Mouse (Mus musculus): ENCODE data around the gene Polr2m. TPM values are rescaled to one million over a fixed set of nuclear protein-coding genes. Genes with fewer than 3 reads are reported as not detected.

Polr2m gene
- polyA plus RNA-seq, 1 experiment: not detected

DNA sequence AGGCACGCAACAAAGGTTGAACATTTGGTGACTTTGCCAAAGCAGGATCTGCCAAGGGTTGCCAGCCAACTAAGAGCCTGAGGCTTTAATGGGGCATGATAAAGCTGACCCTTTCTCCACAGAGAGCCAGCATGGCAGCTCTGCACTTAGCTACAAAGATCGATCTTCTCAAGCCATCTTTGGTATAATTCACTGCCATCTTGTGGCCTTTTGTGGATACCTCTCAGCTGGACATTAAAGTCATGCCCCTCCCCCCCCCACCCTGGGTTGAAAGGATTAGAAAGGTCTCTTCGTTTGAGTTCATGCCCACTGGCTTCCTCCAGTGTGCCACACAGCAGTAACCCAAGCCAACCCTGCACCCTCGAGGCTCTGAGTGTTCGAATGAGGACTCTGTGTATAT lies 31.8 kb downstream of the Polr2m start:
- H3K4me3 ChIP-seq (ENCODE audit: insufficient read depth, low read depth, low read length): no peak overlapping the region
- whole genome bisulfite sequencing: 68% methylated on average over 5 of the region's 5 CpGs
- no peak for TF ChIP-seq CTCF (IDR thresholded peaks at IDR 0.05; ENCODE audit: insufficient read depth, low read depth, low read length)
- TF ChIP-seq POLR2A (IDR thresholded peaks at IDR 0.05; ENCODE audit: insufficient read depth, low read depth, low read length): no peak
- no peaks in the 10 kb centered on the region for H3K4me1 ChIP-seq (ENCODE audit: control insufficient read depth, insufficient read depth, low read length)
- H3K27ac ChIP-seq (ENCODE audit: insufficient read depth, low read depth, low read length): no peak overlapping the region

DNA sequence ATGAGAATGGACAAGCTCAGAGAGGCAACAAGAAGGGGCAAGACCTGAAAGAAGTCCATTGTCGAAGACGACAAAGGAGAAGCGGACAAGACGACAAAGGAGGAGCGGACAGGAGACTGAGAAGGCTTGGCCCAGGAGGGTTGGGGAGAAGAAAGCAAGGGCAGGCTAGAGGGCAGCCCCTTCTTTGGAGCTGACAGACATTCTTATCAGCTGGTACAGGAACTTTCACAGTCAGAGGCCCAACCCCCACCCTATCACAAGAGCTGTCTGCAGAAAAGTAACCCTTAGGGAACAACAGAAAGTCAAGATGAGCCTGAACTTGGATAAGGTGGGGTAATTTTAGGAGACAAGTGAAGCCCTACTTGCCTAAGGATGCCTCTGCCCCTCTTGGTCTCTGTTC lies 32.4 kb downstream of the Polr2m start:
- no peaks in the 10 kb centered on the region for H3K4me1 ChIP-seq (ENCODE audit: control insufficient read depth, insufficient read depth, low read length)
- 86% methylated on average over 5 of the region's 5 CpGs for WGBS
- no peak overlapping the region for H3K4me3 ChIP-seq (ENCODE audit: insufficient read depth, low read depth, low read length)
- no peak overlapping the region for H3K27ac ChIP-seq (ENCODE audit: insufficient read depth, low read depth, low read length)
- TF ChIP-seq CTCF (IDR thresholded peaks at IDR 0.05; ENCODE audit: insufficient read depth, low read depth, low read length) (no peak), POLR2A (IDR thresholded peaks at IDR 0.05; ENCODE audit: insufficient read depth, low read depth, low read length) (no peak)

DNA sequence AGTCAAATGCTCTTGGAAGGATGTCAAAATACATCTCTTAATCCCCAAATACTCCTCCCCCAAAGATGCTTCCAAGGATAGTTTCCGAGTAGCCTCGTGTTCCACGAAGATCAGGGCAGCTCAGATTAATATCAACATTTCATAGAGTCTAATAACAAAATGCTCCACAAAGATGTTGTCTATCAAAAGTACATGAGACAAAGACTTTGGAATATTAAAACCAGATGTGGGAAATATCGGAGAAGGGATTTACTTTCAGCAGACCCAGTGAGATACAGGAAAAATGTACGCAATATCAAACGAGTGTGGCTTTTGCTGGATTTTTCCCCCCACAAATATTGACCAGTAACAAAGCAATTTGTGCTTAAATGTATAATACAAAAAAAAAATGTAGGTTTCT lies 35.1 kb downstream of the Polr2m start:
- Histone ChIP-seq H3K4me1 (ENCODE audit: control insufficient read depth, insufficient read depth, low read length) (no peaks in the 10 kb centered on the region), H3K27ac (ENCODE audit: insufficient read depth, low read depth, low read length) (no peak overlapping the region), H3K4me3 (ENCODE audit: insufficient read depth, low read depth, low read length) (no peak overlapping the region)
- WGBS: 73% methylated on average over 6 of the region's 6 CpGs
- no peak for TF ChIP-seq CTCF (IDR thresholded peaks at IDR 0.05; ENCODE audit: insufficient read depth, low read depth, low read length)
- no peak for TF ChIP-seq POLR2A (IDR thresholded peaks at IDR 0.05; ENCODE audit: insufficient read depth, low read depth, low read length)

DNA sequence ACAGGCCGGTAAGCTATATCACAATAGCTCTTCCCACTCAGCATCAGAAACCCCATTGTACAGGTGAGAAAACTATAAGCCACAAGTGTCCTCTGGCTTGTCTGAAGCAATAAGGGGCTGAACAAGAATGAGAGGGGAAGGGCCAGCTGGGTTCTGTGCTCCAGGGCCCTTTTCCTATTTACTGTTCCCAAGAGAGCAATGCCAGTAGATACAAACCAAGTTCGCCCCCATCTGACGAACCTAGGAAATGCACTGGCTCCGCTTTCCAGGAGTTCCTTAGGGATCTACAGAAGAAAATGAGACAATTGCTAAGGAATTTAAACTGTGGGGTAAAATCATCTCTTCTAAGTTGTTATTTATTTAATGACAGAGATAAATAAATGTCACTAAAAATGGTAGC lies 38.2 kb downstream of the Polr2m start:
- 39% methylated on average over 4 of the region's 4 CpGs for WGBS
- no peak for TF ChIP-seq POLR2A (IDR thresholded peaks at IDR 0.05; ENCODE audit: insufficient read depth, low read depth, low read length)
- TF ChIP-seq CTCF (IDR thresholded peaks at IDR 0.05; ENCODE audit: insufficient read depth, low read depth, low read length): no peak
- H3K4me1 ChIP-seq (ENCODE audit: control insufficient read depth, insufficient read depth, low read length): no peaks in the 10 kb centered on the region
- H3K4me3 ChIP-seq (ENCODE audit: insufficient read depth, low read depth, low read length): no peak overlapping the region
- H3K27ac ChIP-seq (ENCODE audit: insufficient read depth, low read depth, low read length): no peak overlapping the region

DNA sequence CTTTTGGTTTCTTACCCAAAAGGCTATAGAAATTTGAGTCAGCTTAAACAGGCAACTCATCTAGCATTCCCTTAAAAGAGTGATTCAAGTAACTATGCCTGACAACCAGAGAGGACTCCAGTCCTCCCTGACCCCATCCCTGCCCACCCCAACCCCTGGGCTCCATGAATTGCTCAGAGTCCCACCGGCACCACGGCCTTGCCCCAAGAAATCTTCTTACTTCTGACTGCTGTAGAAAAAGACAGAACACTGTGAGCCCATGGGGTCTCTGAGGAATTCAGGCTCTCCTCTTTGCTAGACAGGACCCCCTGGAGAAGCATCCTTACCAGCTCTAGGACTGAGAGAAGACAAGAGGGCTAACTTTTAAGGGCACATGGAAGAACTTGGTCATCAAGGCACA lies 40.4 kb downstream of the Polr2m start:
- Histone ChIP-seq H3K4me1 (ENCODE audit: control insufficient read depth, insufficient read depth, low read length) (no peaks in the 10 kb centered on the region), H3K4me3 (ENCODE audit: insufficient read depth, low read depth, low read length) (no peak overlapping the region), H3K27ac (ENCODE audit: insufficient read depth, low read depth, low read length) (no peak overlapping the region)
- TF ChIP-seq POLR2A (IDR thresholded peaks at IDR 0.05; ENCODE audit: insufficient read depth, low read depth, low read length) (no peak), CTCF (IDR thresholded peaks at IDR 0.05; ENCODE audit: insufficient read depth, low read depth, low read length) (no peak)
- WGBS: 84% methylated on average over 2 of the region's 2 CpGs

DNA sequence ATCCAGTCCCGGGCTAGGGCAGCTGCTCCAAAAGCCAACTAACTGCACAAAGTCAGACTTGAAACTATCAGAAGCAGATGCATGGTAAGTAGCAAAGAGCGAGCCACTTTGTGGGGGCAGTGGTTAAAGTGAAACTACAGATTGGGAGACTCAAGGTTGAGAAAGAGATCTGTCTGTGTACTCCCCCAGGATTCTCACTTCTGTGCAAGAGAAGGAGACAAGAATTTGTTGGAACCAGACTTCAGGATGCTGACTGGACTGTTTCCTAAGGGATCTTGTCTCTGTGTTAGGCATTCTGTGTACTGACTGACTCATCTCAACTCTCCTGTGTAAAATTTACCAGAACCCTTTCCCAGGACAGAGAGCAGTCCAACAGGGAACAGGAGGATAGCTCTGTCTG lies 47.6 kb downstream of the Polr2m start:
- 85% methylated on average over 2 of the region's 2 CpGs for WGBS
- H3K4me1 ChIP-seq (ENCODE audit: control insufficient read depth, insufficient read depth, low read length): no peaks in the 10 kb centered on the region
- no peak overlapping the region for H3K27ac ChIP-seq (ENCODE audit: insufficient read depth, low read depth, low read length)
- no peak for TF ChIP-seq CTCF (IDR thresholded peaks at IDR 0.05; ENCODE audit: insufficient read depth, low read depth, low read length)
- no peak for TF ChIP-seq POLR2A (IDR thresholded peaks at IDR 0.05; ENCODE audit: insufficient read depth, low read depth, low read length)
- no peak overlapping the region for H3K4me3 ChIP-seq (ENCODE audit: insufficient read depth, low read depth, low read length)

Other genes with a start within 250 kb of the Polr2m start
- not detected in 2 replicates for gene Myzap, start 106.4 kb upstream of the Polr2m start, polyA plus RNA-seq (2012; ENCODE audit: insufficient read depth, insufficient read length, low replicate concordance, missing spikeins)

All from olfactory bulb, adult 2 months (tissue).